Mouse (Mus musculus) left cerebral cortex, adult 18-20 months (tissue): ENCODE results near the gene Prom2. TPM values are rescaled to one million over a fixed set of nuclear protein-coding genes. Genes with fewer than 3 reads are reported as not detected.

ENCODE experiments used
- DNase-seq, 2 experiments: peaks; one replicate each; pipeline ENCODE4 v3.0.0; 2021 to 2022; ENCODE audit warnings: low spot score in 2 of 2, mixed read lengths in 1 of 2
- total RNA-seq, 2 experiments: library from RNA; stranded (reverse); gene quantifications; 2 replicates each; pipeline ENCODE4 v1.2.3; 2021

The Prom2 gene
- total RNA-seq, 2 experiments from 2014 or later, result 0.49 to 0.53 TPM

DNA sequence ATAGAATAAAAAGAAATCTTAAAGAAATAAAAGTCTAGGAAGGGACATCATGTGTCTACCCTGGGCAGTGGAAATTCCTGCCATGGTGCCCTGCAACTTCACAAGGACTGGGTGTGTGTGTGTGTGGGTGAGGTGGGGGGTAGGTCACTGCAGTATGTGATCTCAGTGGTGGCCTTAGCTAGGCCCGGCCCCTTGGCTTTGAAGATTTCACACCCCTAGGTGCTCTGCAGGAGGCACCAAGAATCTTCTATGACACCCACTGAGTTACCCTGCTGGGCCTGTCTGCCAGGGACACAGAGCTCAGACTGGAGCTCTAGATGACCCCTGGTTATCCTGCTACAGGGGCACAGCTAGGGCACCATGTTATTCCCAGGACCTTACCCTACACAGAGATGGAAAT, 44.9 kb downstream of the Prom2 start:
- no peak for DNase-seq

- no peak for DNase-seq
These were observed 56.6 kb downstream of the Prom2 start for GRCm38 (mm10) chr2:127484476-127485170.

DNA sequence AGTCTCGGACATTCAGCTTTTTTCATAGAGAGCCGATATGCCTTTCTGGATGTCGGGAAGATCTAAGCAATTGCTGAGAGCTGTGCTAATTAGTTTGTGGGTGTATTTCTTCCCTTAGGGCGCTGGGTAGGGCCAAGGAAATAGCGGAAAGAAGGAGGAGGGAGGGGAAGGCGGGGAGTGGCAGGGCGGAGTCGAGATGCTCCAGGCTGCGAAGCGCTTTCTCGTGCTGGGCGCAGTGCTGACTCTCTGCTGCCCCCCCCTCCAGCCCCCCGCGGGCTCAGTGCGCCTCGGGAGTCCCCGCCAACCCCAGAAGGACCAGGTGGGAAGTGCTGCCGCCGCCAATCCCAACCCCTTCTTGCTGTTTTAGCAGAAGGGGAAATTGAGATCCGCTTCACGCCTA, 58.3 kb downstream of the Prom2 start:
- no peak for DNase-seq

GRCm38 (mm10) chr2:127482533-127482911, 58.7 kb downstream of the Prom2 start:
- DNase-seq, result peak; percentile 46 to 67

DNA sequence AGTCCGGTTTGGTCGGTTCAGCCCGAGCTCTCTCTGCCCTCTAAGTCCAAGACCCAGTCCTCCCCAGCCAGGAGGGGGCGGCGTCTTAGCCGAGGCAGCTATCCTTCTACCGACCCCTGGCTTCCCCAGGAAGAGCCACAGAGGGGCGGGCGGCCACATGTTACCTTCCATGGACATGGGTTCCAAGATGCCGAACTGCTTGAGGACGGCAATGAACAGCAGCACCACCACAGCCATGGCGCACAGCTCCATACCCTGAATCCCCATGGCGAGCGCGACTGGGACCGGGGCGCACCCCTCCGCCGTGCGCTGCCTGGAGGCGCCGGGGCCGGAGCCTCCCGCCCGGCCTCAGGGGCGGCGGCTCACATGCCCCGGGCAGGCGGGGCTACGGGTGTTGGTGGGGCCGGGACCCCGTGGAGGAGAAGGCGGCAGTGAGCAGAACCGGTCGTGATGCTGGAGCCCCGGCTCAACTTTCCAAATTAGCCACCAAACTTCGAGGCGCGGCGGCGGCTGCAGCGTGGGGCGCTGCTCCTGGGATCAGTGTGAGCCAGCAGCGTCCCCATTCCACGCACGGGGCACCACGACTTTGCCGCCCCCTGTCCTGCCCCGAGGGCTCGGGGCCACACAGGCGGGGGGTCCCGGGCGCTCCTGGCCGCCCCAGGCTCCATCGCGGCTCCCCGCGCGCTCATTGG, 59.3 kb downstream of the Prom2 start:
- no peak for DNase-seq

GRCm38 (mm10) chr2:127479763-127480162, 61.5 kb downstream of the Prom2 start:
- no peak for DNase-seq

- peak in 1 of 2 experiments; percentile 27 for DNase-seq
These were observed 62.1 kb downstream of the Prom2 start for GRCm38 (mm10) chr2:127479210-127479609.

Other genes with a start within 250 kb of the Prom2 start
- gene Dusp2, start 205.3 kb downstream of the Prom2 start, total RNA-seq, result 1 to 10 TPM; 2.1 to 2.6 TPM
- not detected for gene Astl, start 202.8 kb downstream of the Prom2 start, total RNA-seq
- gene Adra2b, start 178.3 kb downstream of the Prom2 start, total RNA-seq, result 1 to 10 TPM in 1 of 2 experiments, under 1 TPM in 1; 0.60 to 1.0 TPM
- gene Gpat2, start 116.3 kb downstream of the Prom2 start, total RNA-seq, result under 1 TPM; 0.30 to 0.49 TPM
- gene Fahd2a, start 96.9 kb downstream of the Prom2 start, total RNA-seq, result 10 to 100 TPM; 18.3 to 19.4 TPM
- 100 to 1,000 TPM; 114 to 130 TPM for gene Kcnip3, start 19.4 kb downstream of the Prom2 start, total RNA-seq
- gene Zfp661, start 45.6 kb upstream of the Prom2 start, total RNA-seq, result 1 to 10 TPM; 7.2 to 7.7 TPM
- 10 to 100 TPM; 83.1 to 91.3 TPM for gene Mrps5, start 45.8 kb upstream of the Prom2 start, total RNA-seq
- gene Mal, start 115.2 kb upstream of the Prom2 start, total RNA-seq, result 10 to 100 TPM; 33.9 to 52.2 TPM
- 1 to 10 TPM in 1 of 2 experiments, under 1 TPM in 1; 0.87 to 1.5 TPM for gene Mall, start 188.5 kb upstream of the Prom2 start, total RNA-seq
- 10 to 100 TPM; 13.9 to 17.6 TPM for gene Nphp1, start 247.4 kb upstream of the Prom2 start, total RNA-seq